Comparison of ENCODE assay signal across 30 mouse cellular contexts in genomic region chr1:161350981-161351380, GRCm38 (mm10). TPM values are rescaled to one million over a fixed set of nuclear protein-coding genes. Genes with fewer than 3 reads are reported as not detected.
A peak's percentile ranks its signal among the peaks of the same experiment; 100 is the strongest.
DNase-seq lines count a peak whose midpoint lies in the region; ATAC-seq lines count a peak whose summit lies in the region.
"Had no signal": no experiment of that assay in that cellular context is flagged by ENCODE, and none has a peak within 500 bp of the region (broad histone marks: within the 10 kb centered on the region; RNA-seq: fewer than 3 reads in every experiment).

No protein-coding gene starts in this region.

- no peak overlapping the region for H3K27ac ChIP-seq in forebrain, embryonic 12.5 days
- H3K27ac ChIP-seq: forebrain, embryonic 10.5 days; gastrocnemius, adult 2 months; heart, embryonic 10.5 days; hindbrain, postnatal 0 days; kidney, postnatal 0 days; limb, embryonic 10.5 days; liver, embryonic 15.5 days; midbrain, embryonic 12.5 days had no signal

- ATAC-seq in common myeloid progenitor, adult 5-6 weeks (replicated peaks; ENCODE audit: low read depth, poor library complexity, severe bottlenecking): peak; percentile 87
- peak; percentile 83 for ATAC-seq in megakaryocyte progenitor cell, adult 5-6 weeks (replicated peaks; ENCODE audit: poor library complexity)
- no peak for ATAC-seq in forebrain, embryonic 12.5 days (ENCODE audit: low FRiP score)
- ATAC-seq: hindbrain, postnatal 0 days had no signal

- no peak overlapping the region for H3K9ac ChIP-seq in forebrain, embryonic 12.5 days
- H3K9ac ChIP-seq: liver, embryonic 15.5 days; midbrain, embryonic 12.5 days had no signal

- no peaks in the 10 kb centered on the region for H3K27me3 ChIP-seq in forebrain, embryonic 12.5 days
- H3K27me3 ChIP-seq: liver, embryonic 15.5 days; midbrain, embryonic 12.5 days had no signal

- H3K4me1 ChIP-seq in forebrain, embryonic 12.5 days: no peaks in the 10 kb centered on the region
- H3K4me1 ChIP-seq: forebrain, embryonic 10.5 days; heart, embryonic 10.5 days; limb, embryonic 10.5 days; liver, embryonic 15.5 days; midbrain, embryonic 12.5 days had no signal

- peak; percentile 34 for DNase-seq in CD4-positive, CD25-positive, alpha-beta regulatory T cell, adult 2 months (ENCODE audit: low read depth, low spot score)
- no peak for DNase-seq in lung, postnatal 10 days
- no peak for DNase-seq in frontal cortex, postnatal 25 days (ENCODE audit: low spot score in 2 of 2)
- no peak for DNase-seq in kidney, adult 8-10 months
- DNase-seq: cerebellum, adult 11 months; cerebellum, adult 9-11 months; gastrocnemius, adult 2 months; kidney, adult 18-20 months; liver; retina, postnatal 1 day; thymus, postnatal 14 days had no signal

- H3K36me3 ChIP-seq in forebrain, embryonic 12.5 days (replicated peaks): no peaks in the 10 kb centered on the region
- H3K36me3 ChIP-seq: forebrain, embryonic 10.5 days; heart, embryonic 10.5 days; limb, embryonic 10.5 days; liver, embryonic 15.5 days; midbrain, embryonic 12.5 days had no signal

- whole genome bisulfite sequencing in forebrain, embryonic 12.5 days: 78% methylated on average over 1 of the region's 1 CpGs

- H3K9me3 ChIP-seq in forebrain, embryonic 12.5 days: no peaks in the 10 kb centered on the region
- H3K9me3 ChIP-seq: forebrain, embryonic 10.5 days; heart, embryonic 10.5 days; limb, embryonic 10.5 days; liver, embryonic 15.5 days; midbrain, embryonic 12.5 days had no signal

- no peak overlapping the region for H3K4me2 ChIP-seq in forebrain, embryonic 12.5 days
- H3K4me2 ChIP-seq: liver, embryonic 15.5 days; midbrain, embryonic 12.5 days had no signal

- H3K4me3 ChIP-seq in forebrain, embryonic 12.5 days (replicated peaks): no peak overlapping the region
- H3K4me3 ChIP-seq: forebrain, embryonic 10.5 days; gastrocnemius, adult 2 months; heart, embryonic 10.5 days; limb, embryonic 10.5 days; liver, embryonic 15.5 days; midbrain, embryonic 12.5 days had no signal

RNA-seq across cellular contexts. Expression of gene Tnfsf4, which starts 44.2 kb away (rescaled TPM):
- 0.64 and 1.3 TPM in 2 replicates for total RNA-seq in common myeloid progenitor, adult 5-6 weeks (2017)
- total RNA-seq in megakaryocyte progenitor cell, adult 5-6 weeks (2015): 0.15 and 0.59 TPM in 2 replicates
- total RNA-seq in megakaryocyte progenitor cell, adult 5-6 weeks (2017): 0.30 TPM in 1 of 2 replicates, not detected in the other
- not detected in 2 replicates for polyA plus RNA-seq in forebrain, embryonic 12.5 days (2016; fragmentation: Nextera tagmentation; extraction: Ambion mirVana)
- total RNA-seq: adrenal gland, adult 18-20 months; adrenal gland, postnatal 4 days; gastrocnemius, adult 2 months; hindbrain, postnatal 0 days; layer of hippocampus, postnatal 14 days had no signal
- polyA plus RNA-seq: cortical plate, adult 2 months; embryonic facial prominence, embryonic 11.5 days; forebrain, embryonic 10.5 days; heart, embryonic 10.5 days; hindbrain, embryonic 11.5 days; hindbrain, postnatal 0 days; large intestine, adult 2 months; liver, embryonic 15.5 days; lung, embryonic 16.5 days; stomach, embryonic 14.5 days had no signal
